Mouse (Mus musculus) induced T-regulatory cell, adult 2 months (primary cell): ENCODE results near the gene Olfr825.
"Not testable (repeated sequence)": the region's sequence is repeated elsewhere in the genome, so short reads cannot be mapped to it uniquely, and the experiment has no call there.

Experiments used
- DNase-seq: peaks from one replicate; pipeline ENCODE4 v3.0.0-alpha.2; 2012; ENCODE audit warnings: low read depth

Olfr825 gene

DNA sequence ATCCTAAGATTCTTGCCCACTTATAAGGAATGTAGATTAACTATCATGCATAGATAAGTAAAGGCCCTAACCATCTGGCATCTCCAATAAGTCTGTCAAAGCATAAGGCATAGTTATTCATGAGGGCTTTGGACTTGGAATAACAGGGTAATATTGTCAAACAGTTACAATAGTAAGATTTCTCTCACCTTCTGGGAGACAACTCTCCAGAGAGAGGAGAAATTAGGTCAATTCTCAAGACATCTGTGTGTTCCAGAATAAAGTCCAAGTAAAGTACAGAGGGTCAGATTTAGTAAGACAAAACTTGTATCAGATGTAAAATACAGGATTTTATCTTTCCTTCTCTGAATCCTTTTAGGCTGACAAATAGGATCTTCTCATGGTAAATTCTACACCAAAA is at the start of gene Olfr825:
Gene Olfr825 (minus strand): TSS at position 101 of the 400 bp plus-strand sequence.
- DNase-seq: no peak

DNA sequence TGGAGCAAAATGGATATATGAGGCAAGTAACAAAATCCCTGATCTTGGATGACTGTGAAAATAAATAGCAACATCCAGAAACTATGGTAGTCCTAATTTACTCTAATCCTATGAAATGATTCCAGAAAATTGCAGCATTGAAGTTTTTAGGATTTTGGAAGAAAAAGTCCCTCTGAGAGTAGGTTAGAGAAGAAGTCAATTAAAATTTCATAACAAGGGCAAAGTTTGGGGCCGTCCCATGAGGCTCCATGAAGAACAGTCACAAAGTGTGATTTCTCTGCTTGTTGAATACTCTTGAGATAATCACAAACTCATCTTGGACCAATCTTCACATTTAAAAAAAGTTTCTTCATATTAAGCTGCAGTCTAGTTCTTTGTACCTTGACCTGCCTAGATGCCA is 47.7 kb upstream of the Olfr825 start, which contains the start of gene Olfr827:
Gene Olfr827 (minus strand): TSS at position 101 of the 400 bp plus-strand sequence.
- DNase-seq: no peak

DNA sequence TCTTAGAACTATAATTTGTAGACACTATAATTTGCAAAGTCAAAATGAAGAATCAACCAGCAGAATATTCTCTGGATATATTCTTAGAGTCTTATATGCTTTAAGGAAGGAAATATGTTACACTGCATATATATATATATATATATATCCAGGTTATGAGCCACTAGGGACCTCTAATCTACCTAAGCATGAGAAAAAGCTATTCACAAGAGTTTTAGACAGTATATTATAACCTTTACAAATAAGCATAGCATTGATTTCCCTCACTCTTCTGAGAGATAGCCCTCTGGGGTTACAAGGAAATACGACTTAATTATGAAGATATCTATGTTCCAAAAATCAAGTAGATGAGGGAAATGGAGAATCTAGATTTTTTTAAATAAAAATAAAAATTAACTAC is 17.5 kb upstream of the Olfr825 start, which contains the start of gene Olfr826:
Gene Olfr826 (minus strand): TSS at position 101 of the 400 bp plus-strand sequence.
- no peak for DNase-seq

DNA sequence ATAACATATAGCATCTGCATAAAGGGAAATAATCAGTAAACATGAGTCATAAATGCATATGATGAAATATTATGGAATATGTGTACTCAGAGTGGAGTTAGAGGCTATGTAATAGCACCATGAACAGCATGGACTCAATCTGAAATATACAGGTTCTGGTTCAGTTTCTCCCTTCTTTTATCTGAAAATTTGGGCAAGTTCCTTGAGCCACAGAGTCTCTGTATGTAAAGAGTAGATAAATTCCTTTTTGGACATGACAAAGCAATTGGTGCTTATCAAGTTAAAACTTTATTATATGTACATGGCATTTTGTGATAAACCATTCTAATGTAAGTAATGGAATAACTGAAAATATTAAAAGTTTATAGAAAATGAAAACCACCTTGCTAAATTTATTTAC is 1.4 kb downstream of the Olfr825 start:
- no peak for DNase-seq

DNA sequence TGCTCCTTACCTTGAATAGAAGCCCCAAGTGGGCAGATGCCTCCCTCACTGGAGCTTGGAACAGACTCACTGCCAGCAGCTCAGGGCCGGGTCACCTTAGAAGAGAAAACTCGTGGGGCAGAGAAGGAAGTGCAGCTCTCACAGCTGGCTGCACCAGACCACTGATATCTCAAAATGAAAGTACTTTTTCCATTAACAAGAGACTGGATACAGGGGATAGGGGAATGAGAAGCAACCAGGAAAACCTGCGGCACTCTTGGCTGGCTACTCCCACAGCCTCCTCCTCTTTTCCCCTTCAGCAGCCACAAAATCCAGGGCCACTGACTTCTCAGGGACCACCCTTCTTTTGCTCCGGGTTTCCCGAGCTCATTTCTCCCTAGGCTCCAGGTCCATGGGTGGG is 22.4 kb downstream of the Olfr825 start:
- DNase-seq: no peak

GRCm38 (mm10) chr10:130142481-130142880 is 24.1 kb downstream of the Olfr825 start:
- not testable (repeated sequence) for DNase-seq

- DNase-seq: no peak
Observed at GRCm38 (mm10) chr10:130134811-130135210, 31.8 kb downstream of the Olfr825 start.

DNA sequence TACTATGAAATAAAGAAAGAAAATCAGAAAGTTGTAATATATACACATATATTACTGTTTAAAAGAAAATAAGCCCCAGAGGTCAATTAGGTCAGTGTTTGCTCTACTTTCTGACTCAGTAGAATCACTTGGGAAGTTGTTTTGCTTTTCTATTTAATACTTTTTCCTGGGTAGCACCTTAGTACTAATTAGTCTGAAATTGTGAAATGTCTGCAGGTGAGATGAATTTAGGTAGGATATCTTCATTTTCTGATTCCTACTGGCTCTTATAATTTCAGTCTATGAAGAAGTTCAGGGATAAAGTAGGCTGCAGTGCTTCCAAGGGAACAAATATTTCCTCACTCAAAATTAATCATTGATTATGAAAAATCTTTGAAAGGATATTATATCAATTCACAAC is 36.7 kb downstream of the Olfr825 start, which contains the start of gene Olfr824:
Gene Olfr824 (minus strand): TSS at position 101 of the 400 bp plus-strand sequence.
- DNase-seq: not testable (repeated sequence)

GRCm38 (mm10) chr10:130116045-130116444 is 50.5 kb downstream of the Olfr825 start:
- not testable (repeated sequence) for DNase-seq

GRCm38 (mm10) chr10:130115283-130115682 is 51.3 kb downstream of the Olfr825 start, which contains the start of gene Olfr823:
Olfr823 (minus strand) TSS chr10:130115383.
- DNase-seq: not testable (repeated sequence)
